Mouse (Mus musculus) kidney, postnatal 0 days (tissue): Measurements from ENCODE around the gene Resf1. TPM values are rescaled to one million over a fixed set of nuclear protein-coding genes. Genes with fewer than 3 reads are reported as not detected.

Experiments
- ATAC-seq: fragments of 200-750 bp; cut with Nextera tagmentation; replicated peaks from 2 replicates; pipeline ENCODE4 v1.8.0; 2017; ENCODE audit warnings: low read depth, moderate number of reproducible peaks, moderate TSS enrichment, moderate library complexity; ENCODE audit not compliant: low FRiP score
- DNase-seq: peaks from one replicate; pipeline ENCODE4 v3.0.0-alpha.2; 2016; ENCODE audit warnings: low spot score
- H3K27ac ChIP-seq: fragments of 300-500 bp; sonication (generic); 2 replicates; pipeline ENCODE4 v1.5.1; 2014; ENCODE audit warnings: mild to moderate bottlenecking
- H3K27me3 ChIP-seq: fragments of 300-500 bp; sonication (generic); 2 replicates; pipeline ENCODE4 v1.6.1; 2014; ENCODE audit warnings: low read length, mixed read lengths; ENCODE audit not compliant: insufficient read depth
- H3K36me3 ChIP-seq: fragments of 300-500 bp; sonication (generic); 2 replicates; pipeline ENCODE4 v1.6.1; 2014; ENCODE audit warnings: low read length, mixed read lengths; ENCODE audit not compliant: insufficient read depth
- H3K4me1 ChIP-seq: fragments of 300-500 bp; sonication (generic); replicated peaks from 2 replicates; pipeline ENCODE4 v1.6.1; 2014; ENCODE audit warnings: antibody characterized with exemption, low read length, mixed read lengths; ENCODE audit not compliant: insufficient read depth
- H3K4me2 ChIP-seq: fragments of 300-500 bp; sonication (generic); 2 replicates; pipeline ENCODE4 v1.6.1; 2014; ENCODE audit warnings: mild to moderate bottlenecking, low read length, moderate library complexity, mixed read lengths
- H3K4me3 ChIP-seq: fragments of 300-500 bp; sonication (generic); replicated peaks from 2 replicates; pipeline ENCODE4 v1.5.1; 2014; ENCODE audit warnings: low read depth, low read length
- H3K9ac ChIP-seq: fragments of 300-500 bp; sonication (generic); 2 replicates; pipeline ENCODE4 v1.6.1; 2014; ENCODE audit warnings: low read depth, low read length
- H3K9me3 ChIP-seq: fragments of 300-500 bp; sonication (generic); replicated peaks from 2 replicates; pipeline ENCODE4 v1.6.1; 2016; ENCODE audit warnings: low read length, inconsistent platforms, mixed read lengths
- CTCF ChIP-seq: IDR thresholded peaks from 2 replicates; pipeline ENCODE4 v1.5.1; 2016; ENCODE audit warnings: antibody characterized with exemption, low read depth, mild to moderate bottlenecking, moderate library complexity
- WGBS: fragments of 180-500 bp; shearing (Covaris S2); extraction: QIAGEN DNeasy Blood & Tissue Kit; methylation state at CpG from one replicate; pipeline ENCODE4 v1.1.7; 2014; 5-methylcytosine and 5-hydroxymethylcytosine counted together
- polyA plus RNA-seq: library from polyadenylated mRNA; unstranded; fragments of >200 nt; fragmentation: Nextera tagmentation; extraction: Ambion mirVana; gene quantifications from 2 replicates; pipeline ENCODE4 v1.2.1, GENCODE M21; 2015

The Resf1 gene
- polyA plus RNA-seq, 1 experiment from 2014 or later: 46.6 TPM

DNA sequence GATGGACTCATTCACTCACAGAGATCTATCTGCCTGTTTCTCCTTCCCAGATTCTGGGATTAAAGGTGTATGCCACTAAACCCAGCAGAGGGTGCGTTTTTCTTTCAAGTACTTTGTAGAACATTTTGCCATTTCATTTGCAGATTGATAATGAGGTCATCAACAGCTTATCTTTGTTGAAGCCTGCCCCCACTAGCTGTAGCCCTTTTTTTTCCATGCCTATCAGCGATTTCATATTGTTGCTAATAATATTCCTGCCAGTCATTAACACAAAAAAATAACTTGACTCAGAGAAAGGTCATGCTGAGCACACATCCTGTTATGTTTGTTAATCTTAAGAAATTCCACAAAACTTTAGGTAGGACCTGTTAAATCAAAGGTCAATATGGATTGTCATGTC is 2.1 kb upstream of the Resf1 start:
- ATAC-seq: no peak
- H3K9me3 ChIP-seq: no peaks in the 10 kb centered on the region
- no peak for DNase-seq
- H3K27ac ChIP-seq: no peak overlapping the region
- no peak overlapping the region for H3K4me3 ChIP-seq
- no peaks in the 10 kb centered on the region for H3K27me3 ChIP-seq
- H3K4me2 ChIP-seq: no peak overlapping the region
- H3K36me3 ChIP-seq: no peaks in the 10 kb centered on the region; the same call in 1 of the 2 replicates
- no peak overlapping the region for H3K9ac ChIP-seq
- TF ChIP-seq CTCF: no peak
- peaks cover 7% of the 10 kb centered on the region; the same call in 1 of the 2 replicates for H3K4me1 ChIP-seq
- 91% methylated on average over 2 of the region's 2 CpGs for WGBS

DNA sequence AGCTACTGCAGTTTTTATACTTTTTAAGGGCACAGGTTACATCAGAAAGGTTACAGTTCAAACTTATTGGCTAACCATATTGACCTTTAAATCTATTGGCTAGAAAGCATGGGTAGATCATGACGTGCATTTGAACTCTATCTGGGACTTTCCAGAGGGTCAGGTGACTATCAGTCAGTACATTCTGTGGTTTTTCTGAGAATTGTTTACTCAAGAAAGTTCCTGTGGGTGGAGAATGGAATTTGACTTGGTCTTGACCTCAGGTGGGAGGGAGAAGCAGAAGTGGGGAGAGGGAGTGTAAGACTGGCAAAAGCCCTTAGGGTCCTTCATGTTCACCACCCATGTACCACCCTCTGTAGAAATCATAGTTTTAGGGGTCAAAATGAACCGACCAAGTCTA is 1.4 kb upstream of the Resf1 start:
- Histone ChIP-seq H3K4me2 (no peak overlapping the region), H3K9ac (no peak overlapping the region), H3K4me1 (peaks cover 7% of the 10 kb centered on the region; the same call in 1 of the 2 replicates), H3K36me3 (no peaks in the 10 kb centered on the region; the same call in 1 of the 2 replicates), H3K4me3 (no peak overlapping the region), H3K27me3 (no peaks in the 10 kb centered on the region), H3K27ac (no peak overlapping the region), H3K9me3 (no peaks in the 10 kb centered on the region)
- no peak for DNase-seq
- WGBS: 53% methylated on average over 2 of the region's 2 CpGs
- TF ChIP-seq CTCF: no peak
- no peak for ATAC-seq

DNA sequence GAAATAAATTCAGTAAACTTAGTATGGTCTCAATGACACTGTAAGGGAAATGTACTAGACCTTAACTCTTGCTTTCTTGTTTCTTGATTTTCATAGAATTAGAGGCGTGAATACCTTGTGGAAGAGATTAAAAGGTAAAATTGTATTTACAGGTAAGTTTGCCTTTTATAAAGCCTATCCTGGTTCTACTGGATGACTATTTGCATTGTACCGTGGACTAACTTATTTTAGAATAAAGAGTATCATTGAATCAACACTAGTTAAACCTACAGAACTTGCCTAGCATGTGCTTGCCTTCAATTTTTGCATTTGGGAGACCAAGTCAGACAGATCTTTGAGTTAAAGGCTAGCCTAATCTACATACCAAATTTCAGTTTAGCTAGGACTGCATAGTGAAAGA is 1.0 kb downstream of the Resf1 start:
- H3K4me2 ChIP-seq: peak overlapping the region; percentile 62
- H3K9ac ChIP-seq: peak overlapping the region; percentile 96
- peak overlapping the region; percentile 100 for H3K27ac ChIP-seq
- H3K27me3 ChIP-seq: no peaks in the 10 kb centered on the region
- peaks cover 7% of the 10 kb centered on the region; the same call in 1 of the 2 replicates for H3K4me1 ChIP-seq
- no peak for ATAC-seq
- no peaks in the 10 kb centered on the region for H3K9me3 ChIP-seq
- H3K36me3 ChIP-seq: no peaks in the 10 kb centered on the region; the same call in 1 of the 2 replicates
- 33% methylated on average over 2 of the region's 2 CpGs for WGBS
- TF ChIP-seq CTCF: no peak
- peak overlapping the region; percentile 86 for H3K4me3 ChIP-seq
- DNase-seq: no peak

DNA sequence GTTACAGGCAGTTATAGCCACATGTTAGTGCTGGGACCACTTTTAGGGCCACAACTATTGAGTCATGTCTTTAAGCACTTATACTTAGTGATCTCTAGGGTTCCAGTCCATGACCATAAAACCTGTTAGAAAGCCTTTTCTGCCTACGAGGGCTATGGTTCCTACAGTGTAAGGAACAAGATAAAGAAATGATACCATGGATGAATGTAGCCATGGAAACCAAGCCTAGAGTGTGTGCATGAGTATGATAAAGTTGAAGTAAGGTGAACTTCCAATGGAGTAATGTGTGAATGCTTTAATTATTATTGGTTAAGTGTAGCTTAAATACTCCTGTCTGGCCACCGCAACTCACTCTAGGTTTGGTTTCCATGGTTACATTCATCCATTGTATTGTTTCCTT is 1.8 kb downstream of the Resf1 start:
- peaks cover 6% of the 10 kb centered on the region for H3K36me3 ChIP-seq
- no peak for TF ChIP-seq CTCF
- peak overlapping the region; percentile 8; the same call in 1 of the 2 replicates for H3K9ac ChIP-seq
- peak overlapping the region; percentile 86 for H3K4me3 ChIP-seq
- no peak for DNase-seq
- no peak for ATAC-seq
- peaks cover 7% of the 10 kb centered on the region; the same call in 1 of the 2 replicates for H3K4me1 ChIP-seq
- H3K27ac ChIP-seq: no peak overlapping the region
- 73% methylated on average over 2 of the region's 2 CpGs for WGBS
- no peaks in the 10 kb centered on the region for H3K9me3 ChIP-seq
- H3K27me3 ChIP-seq: no peaks in the 10 kb centered on the region
- H3K4me2 ChIP-seq: peak overlapping the region; percentile 62

DNA sequence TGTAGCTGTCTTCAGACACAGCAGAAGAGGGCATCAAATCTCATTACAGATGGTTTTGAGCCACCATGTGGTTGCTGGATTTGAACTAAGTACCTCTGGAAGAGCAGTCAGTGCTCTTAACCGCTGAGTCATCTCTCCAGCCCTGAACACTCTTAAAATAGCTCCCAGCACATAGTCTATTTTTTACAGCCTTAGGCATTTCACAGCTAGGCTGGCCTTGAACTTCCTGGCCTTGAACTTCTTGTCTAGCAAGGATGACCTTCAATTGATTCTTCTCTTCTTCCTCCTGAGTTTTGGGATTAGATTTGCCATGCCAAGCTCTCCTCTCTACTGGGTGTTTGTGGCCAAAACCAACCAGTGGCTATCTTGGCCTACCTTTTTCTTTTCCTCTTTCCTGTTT is 2.6 kb downstream of the Resf1 start:
- no peaks in the 10 kb centered on the region for H3K27me3 ChIP-seq
- no peak for ATAC-seq
- peaks cover 7% of the 10 kb centered on the region; the same call in 1 of the 2 replicates for H3K4me1 ChIP-seq
- 84% methylated on average over 1 of the region's 1 CpGs for WGBS
- TF ChIP-seq CTCF: no peak
- no peak for DNase-seq
- H3K27ac ChIP-seq: no peak overlapping the region
- no peak overlapping the region for H3K9ac ChIP-seq
- H3K9me3 ChIP-seq: no peaks in the 10 kb centered on the region
- peaks cover 8% of the 10 kb centered on the region for H3K36me3 ChIP-seq
- H3K4me2 ChIP-seq: no peak overlapping the region
- no peak overlapping the region for H3K4me3 ChIP-seq

DNA sequence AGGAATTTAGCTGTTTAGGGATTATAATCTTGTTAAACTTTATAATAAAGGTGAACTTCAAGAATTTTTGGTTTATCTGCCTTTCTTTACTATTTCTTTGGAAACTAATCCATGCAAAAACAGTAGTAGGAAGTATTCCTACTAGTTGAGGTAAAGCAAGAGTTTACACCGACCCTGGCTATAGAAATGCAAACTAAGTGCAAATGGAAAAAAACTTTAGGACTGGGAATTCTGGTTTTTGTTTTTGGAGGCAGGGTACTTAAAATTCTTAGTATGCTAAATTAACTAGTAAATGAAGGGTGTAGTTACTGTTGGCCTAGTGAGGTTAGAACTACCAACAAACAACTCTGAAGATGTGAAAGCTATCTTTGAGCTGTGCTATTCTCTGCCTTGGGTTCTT is 3.0 kb downstream of the Resf1 start:
- TF ChIP-seq CTCF: no peak
- Histone ChIP-seq H3K27me3 (no peaks in the 10 kb centered on the region), H3K4me3 (no peak overlapping the region), H3K9me3 (no peaks in the 10 kb centered on the region), H3K27ac (no peak overlapping the region), H3K36me3 (peaks cover 9% of the 10 kb centered on the region), H3K4me1 (peaks cover 7% of the 10 kb centered on the region; the same call in 1 of the 2 replicates), H3K9ac (no peak overlapping the region), H3K4me2 (no peak overlapping the region)
- DNase-seq: no peak
- WGBS: 57% methylated on average over 1 of the region's 1 CpGs
- ATAC-seq: no peak

DNA sequence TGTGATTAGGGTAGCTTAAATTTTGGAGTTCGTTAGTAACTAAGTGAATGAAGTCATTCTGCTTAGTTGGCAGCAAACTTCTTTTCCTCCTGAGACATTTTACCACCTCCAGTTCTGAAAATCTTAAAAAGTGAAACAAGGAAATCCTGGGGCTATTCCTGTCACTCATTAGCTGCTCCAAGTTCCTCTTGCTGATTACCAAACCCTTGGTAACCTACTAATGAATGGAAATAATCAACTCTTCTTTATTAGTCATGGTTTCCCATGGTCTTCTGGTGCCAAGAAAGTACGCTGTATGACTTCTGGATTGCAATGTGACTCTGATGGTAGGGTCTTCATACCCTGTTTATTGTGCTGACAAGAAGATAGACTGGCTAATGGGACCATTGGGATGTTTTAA is 5.7 kb downstream of the Resf1 start:
- no peak for TF ChIP-seq CTCF
- Histone ChIP-seq H3K4me1 (peaks cover 7% of the 10 kb centered on the region; the same call in 1 of the 2 replicates), H3K4me2 (no peak overlapping the region), H3K4me3 (no peak overlapping the region), H3K36me3 (peaks cover 24% of the 10 kb centered on the region), H3K27me3 (no peaks in the 10 kb centered on the region), H3K9ac (no peak overlapping the region), H3K9me3 (no peaks in the 10 kb centered on the region), H3K27ac (no peak overlapping the region)
- ATAC-seq (no peak), DNase-seq (no peak)
- 88% methylated on average over 2 of the region's 2 CpGs for WGBS
